Mouse (Mus musculus): ENCODE data around the gene Alox12b.

DNA sequence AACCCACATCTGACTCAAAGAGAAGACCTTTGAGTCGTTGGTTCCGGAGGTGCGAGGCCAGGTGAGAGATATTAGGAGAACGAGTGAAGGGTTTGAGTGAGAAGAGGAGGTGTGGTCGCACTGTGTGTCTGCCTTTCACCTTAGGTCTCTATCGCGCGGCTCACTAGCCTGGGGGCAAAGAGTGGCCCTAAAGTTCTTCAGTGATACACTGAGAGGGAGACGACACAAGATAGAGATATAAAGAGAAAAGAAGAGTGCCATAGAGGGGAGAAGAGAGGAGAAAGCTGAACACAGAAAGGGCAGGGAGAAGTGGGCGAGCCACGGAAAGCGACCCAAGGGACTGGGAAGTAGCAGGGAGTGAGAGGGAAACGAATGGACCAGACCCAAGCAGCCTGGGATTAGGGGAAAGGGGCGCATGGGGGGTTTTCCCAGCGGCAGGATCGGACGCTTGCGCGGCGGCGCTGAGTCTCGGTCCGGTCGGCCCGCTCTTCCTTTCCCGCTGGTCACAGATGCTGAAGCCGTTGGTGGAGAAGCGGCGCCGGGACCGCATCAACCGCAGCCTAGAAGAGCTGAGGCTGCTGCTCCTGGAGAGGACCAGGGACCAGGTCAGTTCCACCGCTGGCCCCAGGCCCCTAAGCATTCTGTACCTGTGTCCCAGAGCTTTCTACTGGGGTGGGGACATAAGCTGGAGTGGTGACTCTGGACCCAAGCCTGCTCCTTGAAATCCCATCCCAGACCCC, 35.6 kb upstream of the Alox12b start:
- TF ChIP-seq ZNF384 (IDR thresholded peaks at IDR 0.05; ENCODE audit: low read depth, low read length): no peak
- no peak for TF ChIP-seq MAFK (IDR thresholded peaks at IDR 0.05; ENCODE audit: insufficient read depth, low read depth, low read length)
